Mouse (Mus musculus): ENCODE results near the gene Slc2a13. TPM values are rescaled to one million over a fixed set of nuclear protein-coding genes. Genes with fewer than 3 reads are reported as not detected.

The Slc2a13 gene
- polyA plus RNA-seq, 1 experiment from 2014 or later = 2.0 TPM

DNA sequence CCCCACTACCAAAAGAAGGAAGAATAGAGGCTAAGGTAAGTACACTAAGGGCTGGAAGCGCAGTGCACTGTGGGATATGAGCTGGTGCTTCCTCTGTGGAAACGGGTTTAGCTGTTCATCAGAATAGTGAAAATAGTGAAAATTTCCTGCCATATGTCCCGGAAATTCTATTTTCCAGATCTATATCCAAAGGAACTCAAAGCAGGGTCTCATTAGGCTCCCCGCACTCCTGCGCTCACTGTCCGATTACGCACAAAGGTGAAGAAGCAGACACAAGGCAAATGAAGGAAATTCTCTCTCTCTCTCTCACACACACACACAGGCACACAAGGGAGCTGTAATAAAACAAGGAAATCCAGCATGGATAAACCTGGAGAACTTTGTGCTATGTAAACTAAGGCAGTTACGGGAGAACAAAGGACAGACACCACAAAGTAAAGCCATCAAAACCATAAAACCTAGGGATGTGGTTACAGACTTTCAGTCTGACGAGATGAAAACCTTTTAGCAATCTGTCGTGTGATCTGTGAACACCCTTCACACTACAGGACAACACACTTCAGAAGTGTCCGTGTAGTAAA, 7.9 kb downstream of the Slc2a13 start:
- H3K9ac ChIP-seq (replicated peaks) = no peak overlapping the region
- 0 out of 2 replicates have a peak, but pooled peaks cover under 1% of the 10 kb centered on the region for H3K27me3 ChIP-seq
- no peak for ATAC-seq (ENCODE audit: low FRiP score, low read depth)
- H3K4me3 ChIP-seq = no peak overlapping the region
- WGBS = 94% methylated on average over 11 of the region's 11 CpGs
- H3K4me1 ChIP-seq = no peaks in the 10 kb centered on the region
- no peak overlapping the region for H3K27ac ChIP-seq (replicated peaks)
- no peak overlapping the region for H3K4me2 ChIP-seq (replicated peaks)
- H3K9me3 ChIP-seq = no peaks in the 10 kb centered on the region
- H3K36me3 ChIP-seq = no peaks in the 10 kb centered on the region

DNA sequence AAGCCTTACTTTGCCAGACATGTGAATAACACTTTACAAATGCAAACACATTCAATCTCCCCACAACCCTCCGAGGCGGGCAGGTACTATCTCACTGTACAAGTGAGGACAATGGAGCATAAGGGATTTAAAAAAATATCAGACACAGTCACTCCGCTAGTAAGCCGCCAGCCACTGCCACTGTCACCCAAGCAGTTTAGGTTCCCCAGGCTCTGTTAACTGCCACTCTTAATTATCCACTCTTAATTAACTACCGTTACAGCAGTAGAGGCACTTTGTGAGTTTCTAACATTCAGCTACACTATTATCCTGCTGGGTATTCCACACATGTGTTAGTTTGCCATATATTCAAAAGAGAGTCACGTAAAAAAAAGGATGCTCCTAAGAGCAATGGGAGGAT, 11.3 kb downstream of the Slc2a13 start:
- Histone ChIP-seq H3K9ac (replicated peaks) (no peak overlapping the region), H3K36me3 (no peaks in the 10 kb centered on the region), H3K4me3 (no peak overlapping the region), H3K27ac (replicated peaks) (no peak overlapping the region), H3K4me1 (no peaks in the 10 kb centered on the region), H3K9me3 (no peaks in the 10 kb centered on the region), H3K27me3 (no peaks in the 10 kb centered on the region), H3K4me2 (replicated peaks) (no peak overlapping the region)
- no peak for ATAC-seq (ENCODE audit: low FRiP score, low read depth)
- 95% methylated on average over 6 of the region's 6 CpGs for WGBS

DNA sequence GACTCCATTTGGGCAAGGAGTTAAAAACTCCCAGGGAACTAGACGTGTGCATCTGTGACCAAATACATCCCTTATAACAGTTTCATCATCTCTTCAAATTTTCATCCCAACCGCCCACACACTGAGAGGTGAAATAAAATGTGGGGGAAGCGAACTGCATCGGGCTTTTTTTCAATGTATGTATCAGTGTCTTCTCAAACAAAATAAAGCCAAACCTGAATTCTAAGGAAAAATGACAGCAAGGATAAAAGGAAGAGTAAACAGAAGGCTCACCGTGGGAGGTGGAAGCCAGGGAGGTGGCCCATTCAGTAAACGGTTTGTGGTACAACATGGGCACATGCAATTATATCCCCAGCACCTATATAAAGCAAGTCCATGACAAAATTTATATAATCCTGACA, 17.7 kb downstream of the Slc2a13 start:
- Histone ChIP-seq H3K27ac (replicated peaks) (no peak overlapping the region), H3K9me3 (no peaks in the 10 kb centered on the region), H3K4me1 (no peaks in the 10 kb centered on the region), H3K9ac (replicated peaks) (no peak overlapping the region), H3K36me3 (no peaks in the 10 kb centered on the region), H3K4me3 (no peak overlapping the region), H3K4me2 (replicated peaks) (no peak overlapping the region), H3K27me3 (no peaks in the 10 kb centered on the region)
- WGBS = 89% methylated on average over 6 of the region's 6 CpGs
- ATAC-seq (ENCODE audit: low FRiP score, low read depth) = no peak

DNA sequence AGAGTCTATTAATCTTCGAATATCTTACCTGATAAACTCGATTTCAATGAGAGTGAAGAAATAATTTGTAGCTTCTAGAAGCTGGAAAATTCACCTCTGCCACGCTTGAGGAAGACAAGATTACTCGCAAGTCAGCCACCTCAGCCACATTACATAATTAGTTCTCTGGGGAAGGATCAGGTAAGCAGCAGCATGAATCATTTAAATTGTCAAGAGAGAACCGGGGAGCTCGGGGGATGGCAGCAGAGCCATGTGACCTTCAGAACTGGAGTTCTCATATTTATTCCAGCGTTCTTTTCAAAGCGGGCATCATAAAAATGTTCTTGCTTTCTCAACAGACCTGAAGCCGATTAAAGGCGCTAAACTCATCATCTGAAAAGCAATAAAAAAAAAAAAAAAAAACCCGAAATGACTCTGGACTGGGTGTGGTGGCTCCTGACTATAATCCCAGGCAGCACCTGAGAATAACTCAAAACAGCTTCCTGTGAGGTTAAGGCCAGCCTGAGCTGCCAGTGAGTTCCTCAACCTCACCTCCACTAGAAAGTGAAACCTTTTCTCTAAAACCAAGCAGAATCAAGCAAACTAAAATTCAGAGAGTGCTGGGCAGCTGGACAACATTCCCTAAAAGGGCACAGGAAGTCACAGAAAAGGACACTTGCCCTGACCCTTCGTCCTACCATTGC, 24.3 kb downstream of the Slc2a13 start:
- WGBS = 81% methylated on average over 12 of the region's 12 CpGs
- Histone ChIP-seq H3K36me3 (no peaks in the 10 kb centered on the region), H3K9me3 (no peaks in the 10 kb centered on the region), H3K9ac (replicated peaks) (no peak overlapping the region), H3K27ac (replicated peaks) (no peak overlapping the region), H3K27me3 (no peaks in the 10 kb centered on the region), H3K4me3 (no peak overlapping the region), H3K4me2 (replicated peaks) (no peak overlapping the region), H3K4me1 (no peaks in the 10 kb centered on the region)
- ATAC-seq (ENCODE audit: low FRiP score, low read depth) = no peak

DNA sequence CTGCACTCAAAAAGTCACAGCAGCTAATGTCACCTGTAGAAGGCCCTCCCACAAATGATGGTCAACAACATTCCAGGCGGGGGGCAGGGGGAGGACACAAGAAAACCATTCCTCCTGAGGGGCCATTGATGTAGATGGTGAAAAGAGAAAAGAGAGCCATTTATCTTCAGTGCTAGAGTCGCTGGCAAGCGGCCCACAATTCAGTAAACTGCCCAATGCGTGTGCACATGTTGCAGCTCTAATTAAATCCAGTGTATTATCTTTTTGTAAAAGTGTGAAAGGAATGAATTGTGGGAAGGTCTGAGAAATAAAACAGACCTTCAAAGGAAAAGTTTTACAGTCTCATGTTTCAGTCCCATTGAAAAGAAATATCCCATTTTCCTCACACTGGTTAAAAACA, 28.5 kb downstream of the Slc2a13 start:
- Histone ChIP-seq H3K27me3 (no peaks in the 10 kb centered on the region), H3K4me1 (no peaks in the 10 kb centered on the region), H3K9me3 (no peaks in the 10 kb centered on the region), H3K27ac (replicated peaks) (no peak overlapping the region), H3K36me3 (no peaks in the 10 kb centered on the region), H3K4me3 (no peak overlapping the region), H3K9ac (replicated peaks) (no peak overlapping the region), H3K4me2 (replicated peaks) (no peak overlapping the region)
- 83% methylated on average over 4 of the region's 4 CpGs for WGBS
- no peak for ATAC-seq (ENCODE audit: low FRiP score, low read depth)

DNA sequence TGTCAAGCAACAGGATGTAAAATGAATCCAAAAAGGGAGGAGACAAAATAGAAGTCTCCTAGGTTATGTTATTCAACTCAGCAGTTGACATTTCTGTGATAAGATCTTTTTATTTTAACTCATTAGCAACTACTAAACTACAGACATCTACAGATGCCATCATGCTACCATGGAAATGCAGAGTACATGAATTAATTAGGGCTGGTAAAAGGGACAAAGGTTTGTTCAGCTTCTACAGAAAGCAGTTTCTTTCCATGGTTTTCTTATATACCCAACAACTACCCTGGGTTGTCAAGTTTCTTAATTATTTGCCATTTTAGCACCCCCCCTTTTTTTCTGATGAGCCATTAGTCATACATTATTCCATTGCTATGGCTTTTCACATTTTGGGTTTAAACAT, 34.6 kb downstream of the Slc2a13 start:
- Histone ChIP-seq H3K27ac (replicated peaks) (no peak overlapping the region), H3K4me3 (no peak overlapping the region), H3K27me3 (no peaks in the 10 kb centered on the region), H3K36me3 (no peaks in the 10 kb centered on the region), H3K4me2 (replicated peaks) (no peak overlapping the region), H3K9me3 (no peaks in the 10 kb centered on the region), H3K4me1 (no peaks in the 10 kb centered on the region), H3K9ac (replicated peaks) (no peak overlapping the region)
- ATAC-seq (ENCODE audit: low FRiP score, low read depth) = no peak

DNA sequence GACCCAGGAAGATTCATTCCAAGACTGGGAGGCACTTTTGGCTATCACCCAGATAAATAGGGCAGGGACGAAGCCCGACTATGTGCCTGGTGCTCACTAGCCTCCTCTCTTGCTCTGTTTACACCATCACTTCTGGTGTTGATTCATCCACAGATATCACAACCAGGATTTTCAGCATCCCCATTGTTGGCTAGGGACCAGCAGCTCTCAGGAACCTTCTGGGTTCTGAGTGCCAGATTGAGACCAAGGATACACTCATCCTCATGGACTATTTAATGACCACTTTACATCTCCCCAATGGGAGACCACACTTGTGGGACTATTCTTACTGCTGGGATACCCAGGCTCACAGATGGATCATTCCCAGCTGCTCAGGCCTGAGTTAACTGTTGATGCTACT, 46.2 kb downstream of the Slc2a13 start:
- Histone ChIP-seq H3K36me3 (no peaks in the 10 kb centered on the region), H3K9me3 (no peaks in the 10 kb centered on the region), H3K4me1 (no peaks in the 10 kb centered on the region), H3K27me3 (no peaks in the 10 kb centered on the region), H3K4me3 (no peak overlapping the region), H3K9ac (replicated peaks) (no peak overlapping the region), H3K27ac (replicated peaks) (no peak overlapping the region), H3K4me2 (replicated peaks) (no peak overlapping the region)
- ATAC-seq (ENCODE audit: low FRiP score, low read depth) = no peak
- WGBS = 89% methylated on average over 2 of the region's 2 CpGs

DNA sequence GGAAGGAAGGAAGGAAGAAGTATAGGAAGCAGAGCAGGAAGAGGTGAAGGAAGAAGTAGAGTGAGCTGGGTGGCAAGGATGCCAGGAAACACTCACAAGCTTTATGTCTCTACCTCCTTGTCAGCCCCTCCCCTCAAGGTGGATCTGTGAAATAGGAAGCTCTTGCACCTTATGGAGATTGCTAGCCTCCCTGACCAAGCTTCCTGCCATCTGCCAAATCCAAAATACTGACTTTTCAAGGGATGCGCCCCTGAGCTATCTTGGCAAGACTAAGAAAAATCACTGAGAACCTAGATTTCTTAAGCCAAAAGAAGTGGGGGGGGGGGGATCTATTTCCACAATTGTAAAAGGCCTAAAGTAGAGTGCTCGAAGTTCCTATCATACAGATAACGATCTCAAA, 46.9 kb downstream of the Slc2a13 start:
- Histone ChIP-seq H3K4me1 (no peaks in the 10 kb centered on the region), H3K4me2 (replicated peaks) (no peak overlapping the region), H3K4me3 (no peak overlapping the region), H3K36me3 (no peaks in the 10 kb centered on the region), H3K27me3 (no peaks in the 10 kb centered on the region), H3K9me3 (no peaks in the 10 kb centered on the region), H3K27ac (replicated peaks) (no peak overlapping the region), H3K9ac (replicated peaks) (no peak overlapping the region)
- 96% methylated on average over 3 of the region's 3 CpGs for WGBS
- ATAC-seq (ENCODE audit: low FRiP score, low read depth) = no peak

DNA sequence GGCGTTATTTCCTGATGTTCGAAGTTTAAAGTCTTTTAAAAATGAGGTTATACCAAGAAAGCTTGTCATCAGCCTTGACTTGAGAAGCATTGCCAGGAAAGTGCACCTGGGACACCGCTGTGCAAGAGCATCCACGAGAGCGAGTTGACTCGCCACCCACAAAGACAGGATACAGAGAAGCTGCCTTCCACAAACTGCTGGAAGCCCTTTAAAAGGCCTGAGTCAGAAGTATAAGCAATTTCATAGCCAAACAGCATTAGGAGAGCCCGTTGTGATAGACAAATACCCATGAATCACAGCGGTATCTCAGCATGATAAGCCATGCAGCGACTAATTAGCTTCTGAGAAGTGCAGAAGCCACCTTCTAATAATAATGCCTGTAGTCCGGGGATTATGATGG, 48.6 kb downstream of the Slc2a13 start:
- H3K36me3 ChIP-seq = no peaks in the 10 kb centered on the region
- H3K9me3 ChIP-seq = no peaks in the 10 kb centered on the region
- H3K4me1 ChIP-seq = no peaks in the 10 kb centered on the region
- 77% methylated on average over 10 of the region's 10 CpGs for WGBS
- no peak overlapping the region for H3K4me3 ChIP-seq
- H3K4me2 ChIP-seq (replicated peaks) = no peak overlapping the region
- no peak overlapping the region for H3K9ac ChIP-seq (replicated peaks)
- no peak for ATAC-seq (ENCODE audit: low FRiP score, low read depth)
- no peak overlapping the region for H3K27ac ChIP-seq (replicated peaks)
- H3K27me3 ChIP-seq = no peaks in the 10 kb centered on the region

DNA sequence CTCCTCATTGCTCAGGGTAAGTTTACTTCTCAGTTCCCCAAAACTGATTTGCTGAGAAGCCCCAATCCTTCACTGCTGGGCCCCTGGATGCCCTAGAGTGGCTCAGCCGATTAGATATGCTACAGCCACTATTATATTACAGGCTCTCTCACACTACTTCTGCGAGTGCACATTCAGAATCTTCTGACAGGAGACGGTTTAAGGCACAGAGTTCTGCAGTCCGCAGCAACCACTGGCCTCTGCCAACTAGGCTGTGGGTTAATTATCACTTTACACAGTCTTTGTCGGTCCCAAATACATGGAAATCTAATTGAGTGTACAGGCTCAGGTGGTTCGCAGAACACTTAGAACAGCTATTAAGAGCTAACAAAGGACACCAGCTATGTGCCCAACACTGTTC, 69.8 kb downstream of the Slc2a13 start:
- no peaks in the 10 kb centered on the region for H3K27me3 ChIP-seq
- H3K9me3 ChIP-seq = no peaks in the 10 kb centered on the region
- no peak for ATAC-seq (ENCODE audit: low FRiP score, low read depth)
- WGBS = 62% methylated on average over 6 of the region's 6 CpGs
- H3K4me2 ChIP-seq (replicated peaks) = no peak overlapping the region
- no peak overlapping the region for H3K4me3 ChIP-seq
- no peaks in the 10 kb centered on the region for H3K36me3 ChIP-seq
- 0 out of 2 replicates have a peak overlapping the region, but pooled peaks have one; percentile 12 for H3K27ac ChIP-seq (replicated peaks)
- no peak overlapping the region for H3K9ac ChIP-seq (replicated peaks)
- peaks cover 10% of the 10 kb centered on the region for H3K4me1 ChIP-seq

DNA sequence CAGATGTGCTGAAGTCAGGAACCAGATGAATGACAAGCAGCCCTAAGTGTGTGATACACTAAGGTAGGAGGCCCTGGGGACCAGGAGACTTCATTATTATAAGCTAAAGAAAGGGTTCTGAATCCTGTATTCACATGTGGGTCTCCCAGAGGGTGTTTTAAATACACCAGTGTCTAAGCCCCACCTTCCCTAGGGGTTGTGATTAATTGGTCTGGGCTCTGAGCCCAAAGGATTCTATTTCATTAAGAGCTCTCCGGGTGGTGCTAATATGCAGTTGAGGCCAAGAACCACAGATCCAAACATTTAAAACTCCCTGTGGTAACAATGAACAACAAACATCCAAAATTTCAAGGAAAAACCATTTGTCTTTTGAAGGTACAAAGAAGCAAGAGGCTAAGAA, 70.4 kb downstream of the Slc2a13 start:
- Histone ChIP-seq H3K36me3 (no peaks in the 10 kb centered on the region), H3K27me3 (no peaks in the 10 kb centered on the region), H3K4me3 (no peak overlapping the region), H3K27ac (replicated peaks) (no peak overlapping the region), H3K9me3 (no peaks in the 10 kb centered on the region), H3K9ac (replicated peaks) (no peak overlapping the region), H3K4me1 (peaks cover 10% of the 10 kb centered on the region), H3K4me2 (replicated peaks) (no peak overlapping the region)
- 69% methylated on average over 1 of the region's 1 CpGs for WGBS
- no peak for ATAC-seq (ENCODE audit: low FRiP score, low read depth)

DNA sequence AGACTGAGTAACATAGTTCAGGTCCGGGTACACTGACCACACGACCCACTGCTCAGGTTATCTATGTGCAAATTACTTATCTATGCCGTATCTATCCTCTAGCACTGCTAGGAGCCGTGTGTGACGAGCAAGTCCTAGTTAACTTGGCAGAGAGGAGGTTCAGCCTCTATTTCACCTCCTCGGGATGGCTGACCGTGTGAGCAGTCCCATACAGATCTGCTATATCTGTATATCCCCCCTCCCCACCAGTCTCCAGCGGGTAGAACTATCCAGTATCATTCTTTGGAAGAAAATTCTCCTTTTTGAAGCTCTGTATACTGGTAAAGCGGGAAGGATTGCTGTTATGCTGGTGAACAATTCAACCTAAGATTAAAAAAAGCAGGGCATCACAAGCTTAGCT, 70.8 kb downstream of the Slc2a13 start:
- ATAC-seq (ENCODE audit: low FRiP score, low read depth) = no peak
- Histone ChIP-seq H3K4me3 (no peak overlapping the region), H3K4me1 (peaks cover 10% of the 10 kb centered on the region), H3K4me2 (replicated peaks) (no peak overlapping the region), H3K9me3 (no peaks in the 10 kb centered on the region), H3K27ac (replicated peaks) (no peak overlapping the region), H3K9ac (replicated peaks) (no peak overlapping the region), H3K36me3 (no peaks in the 10 kb centered on the region), H3K27me3 (no peaks in the 10 kb centered on the region)
- 86% methylated on average over 9 of the region's 9 CpGs for WGBS

DNA sequence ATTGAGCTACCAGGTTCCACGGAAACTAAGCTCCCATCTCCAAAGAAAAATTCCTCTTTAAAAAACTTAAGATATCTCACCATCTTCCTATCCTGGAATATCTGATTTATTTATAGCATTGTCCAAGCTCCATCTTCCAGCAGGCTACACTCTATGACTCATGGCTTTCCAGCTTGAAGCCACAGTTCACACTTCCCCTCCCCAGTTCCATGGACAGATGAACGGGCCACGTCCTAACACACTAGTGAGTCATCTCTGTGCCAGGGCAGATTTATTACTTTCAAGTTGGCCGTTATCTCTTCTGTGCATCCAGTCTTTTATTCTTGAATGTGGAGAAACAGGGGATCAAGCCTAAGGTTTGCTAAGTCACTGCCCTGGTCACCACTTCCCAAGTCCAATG, 78.0 kb downstream of the Slc2a13 start:
- H3K4me1 ChIP-seq = 0 out of 2 replicates have a peak, but pooled peaks cover 3% of the 10 kb centered on the region
- WGBS = 93% methylated on average over 4 of the region's 4 CpGs
- no peaks in the 10 kb centered on the region for H3K36me3 ChIP-seq
- H3K4me2 ChIP-seq (replicated peaks) = no peak overlapping the region
- no peak for ATAC-seq (ENCODE audit: low FRiP score, low read depth)
- no peaks in the 10 kb centered on the region for H3K27me3 ChIP-seq
- no peak overlapping the region for H3K9ac ChIP-seq (replicated peaks)
- H3K9me3 ChIP-seq = no peaks in the 10 kb centered on the region
- no peak overlapping the region for H3K4me3 ChIP-seq
- H3K27ac ChIP-seq (replicated peaks) = no peak overlapping the region
